Mouse (Mus musculus) midbrain, embryonic 13.5 days (tissue): ENCODE measurements at regions not wholly inside any gene's neighbourhood (a gene's known extent, or its start where the extent isn't known, plus 50 kb on each side); places are given as distances from the start of the nearest gene placed in this dataset.

Experiments
- ATAC-seq: fragments of 200-750 bp; cut with Nextera tagmentation; 2 replicates; pipeline ENCODE4 v1.8.0; 2017; ENCODE audit warnings: mild to moderate bottlenecking, moderate TSS enrichment, moderate library complexity
- H3K27ac ChIP-seq: fragments of 300-500 bp; sonication (generic); 2 replicates; pipeline ENCODE4 v1.5.1; 2015; ENCODE audit warnings: inconsistent platforms, mild to moderate bottlenecking, moderate library complexity
- H3K27me3 ChIP-seq: fragments of 300-500 bp; sonication (generic); 2 replicates; pipeline ENCODE4 v1.6.1; 2015; ENCODE audit warnings: mild to moderate bottlenecking, inconsistent platforms
- H3K36me3 ChIP-seq: fragments of 300-500 bp; sonication (generic); 2 replicates; pipeline ENCODE4 v1.6.1; 2015; ENCODE audit warnings: mild to moderate bottlenecking, inconsistent platforms
- H3K4me1 ChIP-seq: fragments of 300-500 bp; sonication (generic); replicated peaks from 2 replicates; pipeline ENCODE4 v1.6.1; 2015; ENCODE audit warnings: inconsistent platforms
- H3K4me2 ChIP-seq: fragments of 300-500 bp; sonication (generic); replicated peaks from 2 replicates; pipeline ENCODE4 v1.6.1; 2015; ENCODE audit warnings: moderate library complexity, mild to moderate bottlenecking, inconsistent platforms
- H3K4me3 ChIP-seq: fragments of 300-500 bp; sonication (generic); replicated peaks from 2 replicates; pipeline ENCODE4 v1.5.1; 2015; ENCODE audit warnings: mild to moderate bottlenecking, inconsistent platforms
- H3K9ac ChIP-seq: fragments of 300-500 bp; sonication (generic); replicated peaks from 2 replicates; pipeline ENCODE4 v1.6.1; 2015; ENCODE audit warnings: mild to moderate bottlenecking, inconsistent platforms
- H3K9me3 ChIP-seq: fragments of 300-500 bp; sonication (generic); 2 replicates; pipeline ENCODE4 v1.6.1; 2016; ENCODE audit warnings: mild to moderate bottlenecking, inconsistent platforms
- WGBS: fragments of 180-500 bp; shearing (Covaris S2); methylation state at CpG from one replicate; pipeline ENCODE4 v1.1.7; 2015; 5-methylcytosine and 5-hydroxymethylcytosine counted together

DNA sequence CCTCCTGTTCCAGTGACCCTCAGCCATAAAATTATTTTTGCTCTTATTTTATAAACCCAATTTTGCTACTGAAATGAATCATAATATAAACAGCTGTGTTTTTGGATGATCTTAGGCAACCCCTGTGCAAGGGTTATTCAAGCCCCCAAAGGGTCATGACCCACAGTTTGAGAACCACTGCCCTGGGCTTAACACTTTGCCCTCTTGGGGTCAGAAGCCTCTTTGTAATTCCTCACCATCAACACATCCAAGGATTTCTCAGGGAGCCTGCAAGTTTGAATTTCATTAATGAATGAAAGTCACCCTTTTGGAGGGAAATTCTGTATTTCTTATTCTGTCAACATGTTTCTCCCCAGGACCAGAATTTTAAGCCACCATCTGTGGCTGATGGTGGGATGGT is 123.1 kb downstream of the Cmpk2 start:
- H3K27ac ChIP-seq: no peak overlapping the region
- no peaks in the 10 kb centered on the region for H3K27me3 ChIP-seq
- H3K4me3 ChIP-seq: no peak overlapping the region
- H3K9me3 ChIP-seq: no peaks in the 10 kb centered on the region
- no peak overlapping the region for H3K4me2 ChIP-seq
- H3K9ac ChIP-seq: no peak overlapping the region
- H3K4me1 ChIP-seq: no peaks in the 10 kb centered on the region
- no peaks in the 10 kb centered on the region for H3K36me3 ChIP-seq
- ATAC-seq: no peak

GRCm38 (mm10) chr12:26589091-26589490 is 120.1 kb downstream of the Cmpk2 start:
- H3K27me3 ChIP-seq: no peaks in the 10 kb centered on the region
- H3K36me3 ChIP-seq: no peaks in the 10 kb centered on the region
- no peak overlapping the region for H3K4me2 ChIP-seq
- H3K9me3 ChIP-seq: no peaks in the 10 kb centered on the region
- H3K4me3 ChIP-seq: no peak overlapping the region
- H3K4me1 ChIP-seq: no peaks in the 10 kb centered on the region
- ATAC-seq: no peak
- no peak overlapping the region for H3K9ac ChIP-seq
- no peak overlapping the region for H3K27ac ChIP-seq

DNA sequence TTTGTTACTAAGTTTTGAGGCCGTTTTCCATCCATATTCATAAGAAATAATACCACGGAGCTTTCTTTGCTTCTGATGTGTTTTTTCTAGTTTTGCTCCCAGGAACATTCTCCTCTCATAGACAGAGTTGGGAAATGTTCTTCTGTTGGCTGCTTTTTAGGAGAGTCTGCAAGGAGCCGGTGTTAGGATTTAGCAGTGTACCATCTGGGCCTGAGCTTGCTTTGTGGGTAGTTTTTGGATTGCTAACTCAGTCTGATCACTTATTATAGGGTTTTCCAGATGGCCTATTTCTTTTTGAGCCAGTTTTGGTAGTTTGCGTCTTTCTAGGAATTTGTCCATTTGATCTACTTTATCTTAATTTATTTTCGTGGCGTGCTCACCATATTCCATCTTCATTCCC is 108.4 kb downstream of the Cmpk2 start:
- ATAC-seq: no peak
- H3K27ac ChIP-seq: no peak overlapping the region
- H3K4me3 ChIP-seq: no peak overlapping the region
- H3K9ac ChIP-seq: no peak overlapping the region
- 92% methylated on average over 6 of the region's 6 CpGs for WGBS
- H3K4me1 ChIP-seq: no peaks in the 10 kb centered on the region
- peaks cover 4% of the 10 kb centered on the region; the same call in 1 of the 2 replicates for H3K9me3 ChIP-seq
- no peaks in the 10 kb centered on the region for H3K27me3 ChIP-seq
- H3K36me3 ChIP-seq: no peaks in the 10 kb centered on the region
- no peak overlapping the region for H3K4me2 ChIP-seq

- no peak overlapping the region for H3K9ac ChIP-seq
- H3K27ac ChIP-seq: no peak overlapping the region
- no peak overlapping the region for H3K4me2 ChIP-seq
- no peaks in the 10 kb centered on the region for H3K9me3 ChIP-seq
- no peaks in the 10 kb centered on the region for H3K27me3 ChIP-seq
- no peak overlapping the region for H3K4me3 ChIP-seq
- no peaks in the 10 kb centered on the region for H3K36me3 ChIP-seq
- WGBS: 88% methylated on average over 7 of the region's 7 CpGs
- ATAC-seq: no peak
- H3K4me1 ChIP-seq: no peaks in the 10 kb centered on the region
Measured at GRCm38 (mm10) chr12:26571602-26572001, 102.6 kb downstream of the Cmpk2 start.

DNA sequence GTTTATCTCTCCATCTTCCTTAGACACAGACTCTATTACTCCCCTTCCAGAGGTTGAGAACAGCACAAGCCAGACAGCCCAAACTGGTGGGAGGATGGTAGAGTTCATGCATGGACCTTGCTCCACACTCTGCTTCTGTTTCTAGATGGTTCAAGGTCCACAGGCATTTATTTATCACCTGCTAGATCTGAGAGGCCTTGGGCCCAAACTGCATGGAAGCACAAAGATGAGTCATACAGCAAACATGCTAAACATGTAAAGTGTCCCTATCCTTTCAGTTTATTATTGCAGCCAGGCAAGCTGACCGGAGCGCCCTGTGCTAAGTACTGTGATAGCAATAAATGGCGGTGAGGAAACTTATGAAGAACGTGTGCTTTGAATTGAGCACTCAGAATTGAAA is 98.4 kb downstream of the Cmpk2 start:
- no peak for ATAC-seq
- no peaks in the 10 kb centered on the region for H3K9me3 ChIP-seq

GRCm38 (mm10) chr12:26562858-26563257 is 93.9 kb downstream of the Cmpk2 start:
- no peak overlapping the region for H3K4me3 ChIP-seq
- H3K27ac ChIP-seq: no peak overlapping the region
- H3K4me1 ChIP-seq: peaks cover 2% of the 10 kb centered on the region
- H3K36me3 ChIP-seq: no peaks in the 10 kb centered on the region
- WGBS: 89% methylated on average over 6 of the region's 6 CpGs
- no peaks in the 10 kb centered on the region for H3K9me3 ChIP-seq
- H3K27me3 ChIP-seq: no peaks in the 10 kb centered on the region
- no peak for ATAC-seq
- no peak overlapping the region for H3K4me2 ChIP-seq
- H3K9ac ChIP-seq: no peak overlapping the region

More for the DNA sequence above, 98.4 kb downstream of the Cmpk2 start:
- 92% methylated on average over 4 of the region's 4 CpGs for WGBS
- Histone ChIP-seq H3K9ac (no peak overlapping the region), H3K36me3 (no peaks in the 10 kb centered on the region), H3K4me1 (no peaks in the 10 kb centered on the region), H3K4me3 (no peak overlapping the region), H3K27ac (no peak overlapping the region), H3K4me2 (no peak overlapping the region), H3K27me3 (no peaks in the 10 kb centered on the region)

DNA sequence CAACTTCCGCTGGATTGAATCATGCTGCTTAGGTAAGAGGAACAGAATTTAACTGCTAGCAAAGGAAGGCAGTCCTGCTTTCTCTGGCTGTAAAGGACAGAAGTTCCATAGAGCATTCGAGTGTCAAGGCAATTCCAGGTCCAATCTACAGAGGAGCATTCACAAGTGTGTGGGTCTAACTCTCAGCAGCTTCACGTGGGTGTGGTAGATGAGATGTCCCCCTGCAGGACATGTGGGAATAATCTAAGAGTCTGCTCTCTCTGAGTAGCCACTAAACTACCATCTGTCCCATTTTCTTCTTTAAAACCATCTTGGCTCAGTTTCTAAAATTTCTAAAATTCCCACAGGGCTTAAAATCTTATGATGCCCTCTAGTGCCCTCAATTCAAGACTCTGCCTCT is 90.6 kb downstream of the Cmpk2 start:
- no peak overlapping the region for H3K4me2 ChIP-seq
- no peak for ATAC-seq
- no peak overlapping the region for H3K4me3 ChIP-seq
- H3K9ac ChIP-seq: no peak overlapping the region
- WGBS: 74% methylated on average over 3 of the region's 3 CpGs
- H3K36me3 ChIP-seq: no peaks in the 10 kb centered on the region
- no peaks in the 10 kb centered on the region for H3K9me3 ChIP-seq
- peaks cover 19% of the 10 kb centered on the region for H3K4me1 ChIP-seq
- H3K27me3 ChIP-seq: no peaks in the 10 kb centered on the region
- no peak overlapping the region for H3K27ac ChIP-seq

DNA sequence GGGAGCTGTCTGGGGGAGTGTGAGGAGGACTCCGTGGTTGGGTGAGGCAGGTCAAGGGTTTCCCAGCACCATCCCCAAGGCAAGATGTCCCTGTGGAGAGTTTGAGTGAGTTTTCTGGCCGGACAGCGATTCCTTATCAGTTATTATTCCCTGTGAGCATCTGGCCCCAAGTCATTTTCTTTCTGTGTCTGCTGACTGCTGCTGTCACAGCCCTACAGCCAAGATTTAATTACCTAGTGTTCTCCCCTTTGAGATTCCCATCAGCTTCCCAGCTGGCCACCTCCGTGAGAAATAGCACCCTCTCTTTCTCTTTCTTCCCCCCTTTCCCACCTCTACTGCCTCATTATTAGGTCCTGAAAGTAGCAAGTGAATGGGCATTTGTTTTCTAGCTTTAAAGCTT is 88.4 kb downstream of the Cmpk2 start:
- no peaks in the 10 kb centered on the region for H3K9me3 ChIP-seq
- no peak overlapping the region for H3K9ac ChIP-seq
- H3K4me2 ChIP-seq: no peak overlapping the region
- peak overlapping the region; percentile 53 for H3K27ac ChIP-seq
- peaks cover 19% of the 10 kb centered on the region for H3K4me1 ChIP-seq
- WGBS: 3% methylated on average over 4 of the region's 4 CpGs
- no peak overlapping the region for H3K4me3 ChIP-seq
- no peaks in the 10 kb centered on the region for H3K27me3 ChIP-seq
- no peaks in the 10 kb centered on the region for H3K36me3 ChIP-seq
- no peak for ATAC-seq

DNA sequence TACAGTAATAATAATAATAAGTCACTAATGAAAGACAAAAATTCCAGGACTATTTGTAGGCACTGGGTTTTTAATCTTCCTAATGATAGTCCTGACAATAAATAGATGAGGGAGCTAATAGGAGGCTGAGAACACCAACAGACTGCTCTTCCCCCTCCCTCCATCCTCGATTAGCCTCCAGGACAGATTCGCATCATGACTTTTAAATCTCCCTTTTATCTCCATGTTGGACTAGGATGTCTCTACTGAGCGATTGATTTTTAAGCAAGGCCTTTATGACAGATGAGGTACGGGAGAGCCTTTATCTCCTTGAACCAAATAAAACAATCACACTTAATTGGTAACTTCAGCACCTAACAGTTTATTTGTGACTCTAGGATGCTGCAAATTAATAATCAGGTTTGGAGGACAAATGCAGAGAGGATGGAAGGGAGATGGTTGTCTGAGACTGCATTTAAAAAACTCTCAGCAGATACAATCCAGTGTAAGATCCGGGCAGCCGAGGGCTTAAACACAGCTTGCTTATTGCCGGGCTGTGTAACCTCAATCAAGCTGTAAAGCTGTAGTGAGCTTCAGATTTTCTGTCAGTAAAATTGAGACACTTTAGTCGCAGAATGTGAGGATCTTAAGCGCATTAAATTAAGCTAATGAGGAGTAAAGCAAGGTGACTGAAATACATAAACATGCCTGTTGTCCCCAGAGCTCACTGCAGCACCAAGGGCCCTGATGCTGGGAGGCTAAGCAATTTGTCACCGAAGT is 82.3 kb downstream of the Cmpk2 start:
- Histone ChIP-seq H3K27me3 (no peaks in the 10 kb centered on the region), H3K4me1 (peaks cover 29% of the 10 kb centered on the region), H3K27ac (peak overlapping the region; percentile 76), H3K9ac (no peak overlapping the region), H3K4me2 (no peak overlapping the region), H3K9me3 (no peaks in the 10 kb centered on the region), H3K4me3 (no peak overlapping the region), H3K36me3 (no peaks in the 10 kb centered on the region)
- ATAC-seq: no peak
- 38% methylated on average over 10 of the region's 10 CpGs for WGBS

DNA sequence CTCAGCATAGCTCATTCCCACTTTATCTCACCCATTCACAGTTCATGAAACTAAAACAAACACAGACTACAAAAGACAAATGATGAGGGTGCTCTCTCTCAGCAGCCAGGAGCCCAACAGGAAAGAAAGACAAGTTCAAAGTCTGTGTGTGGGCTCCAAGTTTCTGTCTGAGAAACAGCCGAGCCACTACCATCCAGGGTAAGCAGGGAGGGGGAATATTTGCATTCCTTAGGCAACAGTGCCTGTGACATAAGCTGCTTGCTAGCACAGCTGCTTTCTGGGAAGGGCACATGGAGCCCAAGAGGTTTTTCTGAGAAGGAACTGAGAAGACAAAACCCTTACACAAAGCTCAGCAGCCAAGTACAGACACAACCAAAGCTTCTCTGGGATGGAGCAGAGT is 78.5 kb downstream of the Cmpk2 start:
- WGBS: 29% methylated on average over 1 of the region's 1 CpGs
- no peak for ATAC-seq
- H3K4me2 ChIP-seq: no peak overlapping the region
- H3K27ac ChIP-seq: no peak overlapping the region
- H3K9me3 ChIP-seq: no peaks in the 10 kb centered on the region
- H3K9ac ChIP-seq: no peak overlapping the region
- no peaks in the 10 kb centered on the region for H3K36me3 ChIP-seq
- H3K4me1 ChIP-seq: peaks cover 30% of the 10 kb centered on the region
- no peak overlapping the region for H3K4me3 ChIP-seq
- no peaks in the 10 kb centered on the region for H3K27me3 ChIP-seq

DNA sequence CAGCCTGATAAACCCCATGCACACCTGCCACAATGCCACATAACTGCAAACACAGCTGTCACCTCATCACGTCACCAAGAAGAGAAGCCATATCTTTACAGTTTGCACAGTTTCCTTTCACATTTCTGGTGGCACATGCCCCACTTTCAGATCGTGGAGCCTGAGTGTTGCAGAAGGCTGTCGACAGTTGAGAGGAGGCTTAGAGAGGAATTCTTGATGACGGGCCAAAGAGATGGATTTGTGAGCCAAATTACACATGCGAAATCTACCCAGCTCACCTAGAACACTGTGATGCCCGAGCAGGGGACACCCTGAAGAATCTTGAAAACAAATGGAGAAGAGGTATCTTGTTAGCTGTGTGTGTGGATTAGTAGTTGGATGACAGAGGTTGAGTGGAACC is 77.4 kb downstream of the Cmpk2 start:
- H3K27ac ChIP-seq: no peak overlapping the region
- no peak overlapping the region for H3K9ac ChIP-seq
- WGBS: 90% methylated on average over 6 of the region's 6 CpGs
- no peak overlapping the region for H3K4me2 ChIP-seq
- peaks cover 24% of the 10 kb centered on the region for H3K4me1 ChIP-seq
- H3K9me3 ChIP-seq: no peaks in the 10 kb centered on the region
- no peak overlapping the region for H3K4me3 ChIP-seq
- no peaks in the 10 kb centered on the region for H3K36me3 ChIP-seq
- H3K27me3 ChIP-seq: no peaks in the 10 kb centered on the region
- ATAC-seq: no peak

DNA sequence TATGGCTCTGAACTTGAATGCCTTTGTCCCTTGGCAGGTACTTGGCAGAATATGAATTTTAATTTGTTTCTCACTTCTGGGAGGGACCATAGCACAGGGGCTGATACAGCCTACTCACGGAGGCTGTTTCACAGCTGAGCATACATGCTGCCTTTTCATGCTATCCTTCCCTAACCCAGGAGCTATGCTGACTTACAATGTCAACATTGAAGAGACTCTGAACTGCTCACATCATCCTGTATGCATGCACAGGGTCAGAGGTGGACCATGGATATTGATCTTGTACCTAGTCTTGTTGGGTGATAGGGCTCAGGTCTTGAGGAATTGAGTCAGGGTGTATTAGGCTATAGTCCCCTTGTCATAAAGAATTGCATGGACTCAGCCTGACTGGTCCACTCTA is 74.5 kb downstream of the Cmpk2 start:
- Histone ChIP-seq H3K27me3 (no peaks in the 10 kb centered on the region), H3K9ac (no peak overlapping the region), H3K4me2 (no peak overlapping the region), H3K4me3 (no peak overlapping the region), H3K36me3 (no peaks in the 10 kb centered on the region), H3K4me1 (peaks cover 8% of the 10 kb centered on the region; the same call in 1 of the 2 replicates), H3K27ac (no peak overlapping the region), H3K9me3 (no peaks in the 10 kb centered on the region)
- WGBS: 83% methylated on average over 1 of the region's 1 CpGs
- no peak for ATAC-seq

DNA sequence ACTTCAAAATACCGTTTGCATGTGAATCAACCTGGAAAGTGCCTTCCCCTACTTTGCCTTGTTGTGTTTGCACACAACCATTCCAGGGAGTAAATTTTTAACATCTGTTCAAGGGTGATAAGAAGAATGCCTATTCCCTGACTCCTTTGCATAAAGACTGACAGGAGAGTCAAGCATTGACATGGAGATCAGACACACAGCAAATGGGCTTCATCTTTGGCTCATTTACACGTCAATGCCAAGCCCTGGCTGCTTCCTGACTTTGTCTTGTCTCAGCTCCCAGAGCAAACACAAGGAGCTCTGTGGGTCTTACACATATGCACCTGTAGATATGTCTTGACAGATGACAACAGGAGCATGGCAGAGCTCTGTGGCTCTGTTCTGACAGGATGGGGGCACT is 73.4 kb downstream of the Cmpk2 start:
- Histone ChIP-seq H3K27me3 (no peaks in the 10 kb centered on the region), H3K9ac (no peak overlapping the region), H3K27ac (no peak overlapping the region), H3K4me2 (no peak overlapping the region), H3K4me3 (no peak overlapping the region), H3K9me3 (no peaks in the 10 kb centered on the region), H3K4me1 (peaks cover 8% of the 10 kb centered on the region; the same call in 1 of the 2 replicates), H3K36me3 (no peaks in the 10 kb centered on the region)
- ATAC-seq: no peak
- 22% methylated on average over 2 of the region's 2 CpGs for WGBS
